Mouse (Mus musculus): ENCODE measurements around the gene Cdc6. TPM values are rescaled to one million over a fixed set of nuclear protein-coding genes. Genes with fewer than 3 reads are reported as not detected.

Gene Cdc6
- polyA plus RNA-seq, 1 experiment from 2014 or later: 34.7 TPM

GRCm38 (mm10) chr11:98877001-98877400, 30.6 kb upstream of the Cdc6 start:
- Histone ChIP-seq H3K36me3 (peaks cover 24% of the 10 kb centered on the region), H3K27ac (no peak overlapping the region), H3K27me3 (no peaks in the 10 kb centered on the region), H3K4me1 (peaks cover 14% of the 10 kb centered on the region), H3K9ac (no peak overlapping the region), H3K4me3 (no peak overlapping the region), H3K4me2 (replicated peaks) (no peak overlapping the region), H3K9me3 (no peaks in the 10 kb centered on the region)
- 87% methylated on average over 9 of the region's 9 CpGs for WGBS
- ATAC-seq (ENCODE audit: insufficient number of reproducible peaks, insufficient read depth, low FRiP score, low TSS enrichment): no peak

GRCm38 (mm10) chr11:98887703-98888102, 19.9 kb upstream of the Cdc6 start:
- H3K27ac ChIP-seq: no peak overlapping the region
- peaks cover 73% of the 10 kb centered on the region for H3K36me3 ChIP-seq
- WGBS: 95% methylated on average over 3 of the region's 3 CpGs
- H3K9me3 ChIP-seq: no peaks in the 10 kb centered on the region
- H3K4me2 ChIP-seq (replicated peaks): no peak overlapping the region
- no peak overlapping the region for H3K4me3 ChIP-seq
- peaks cover 13% of the 10 kb centered on the region; the same call in 1 of the 2 replicates for H3K4me1 ChIP-seq
- H3K27me3 ChIP-seq: no peaks in the 10 kb centered on the region
- no peak overlapping the region for H3K9ac ChIP-seq
- no peak for ATAC-seq (ENCODE audit: insufficient number of reproducible peaks, insufficient read depth, low FRiP score, low TSS enrichment)

GRCm38 (mm10) chr11:98889077-98889476, 18.5 kb upstream of the Cdc6 start:
- over 99% methylated on average over 4 of the region's 4 CpGs for WGBS
- Histone ChIP-seq H3K4me3 (no peak overlapping the region), H3K9me3 (no peaks in the 10 kb centered on the region), H3K27ac (no peak overlapping the region), H3K27me3 (no peaks in the 10 kb centered on the region), H3K4me1 (peaks cover 13% of the 10 kb centered on the region; the same call in 1 of the 2 replicates), H3K36me3 (peaks cover 87% of the 10 kb centered on the region), H3K9ac (no peak overlapping the region), H3K4me2 (replicated peaks) (no peak overlapping the region)
- ATAC-seq (ENCODE audit: insufficient number of reproducible peaks, insufficient read depth, low FRiP score, low TSS enrichment): no peak

- H3K4me3 ChIP-seq: no peak overlapping the region
- peaks cover 89% of the 10 kb centered on the region for H3K36me3 ChIP-seq
- no peak overlapping the region for H3K9ac ChIP-seq
- H3K27me3 ChIP-seq: no peaks in the 10 kb centered on the region
- no peak overlapping the region for H3K4me2 ChIP-seq (replicated peaks)
- H3K27ac ChIP-seq: no peak overlapping the region
- ATAC-seq (ENCODE audit: insufficient number of reproducible peaks, insufficient read depth, low FRiP score, low TSS enrichment): no peak
- peaks cover 13% of the 10 kb centered on the region; the same call in 1 of the 2 replicates for H3K4me1 ChIP-seq
- H3K9me3 ChIP-seq: no peaks in the 10 kb centered on the region
- WGBS: 90% methylated on average over 5 of the region's 5 CpGs
Measured at GRCm38 (mm10) chr11:98889977-98890376, 17.6 kb upstream of the Cdc6 start.

- H3K4me1 ChIP-seq: peaks cover 13% of the 10 kb centered on the region; the same call in 1 of the 2 replicates
- H3K4me2 ChIP-seq (replicated peaks): 0 out of 2 replicates have a peak overlapping the region, but pooled peaks have one; percentile 7
- H3K27ac ChIP-seq: peak overlapping the region; percentile 72; the same call in 1 of the 2 replicates
- H3K9ac ChIP-seq: no peak overlapping the region
- no peaks in the 10 kb centered on the region for H3K9me3 ChIP-seq
- 58% methylated on average over 5 of the region's 5 CpGs for WGBS
- no peak overlapping the region for H3K4me3 ChIP-seq
- no peak for ATAC-seq (ENCODE audit: insufficient number of reproducible peaks, insufficient read depth, low FRiP score, low TSS enrichment)
- peaks cover 86% of the 10 kb centered on the region for H3K36me3 ChIP-seq
- no peaks in the 10 kb centered on the region for H3K27me3 ChIP-seq
Measured at GRCm38 (mm10) chr11:98892426-98892825, 15.2 kb upstream of the Cdc6 start.

- H3K36me3 ChIP-seq: peaks cover 63% of the 10 kb centered on the region
- no peak overlapping the region for H3K9ac ChIP-seq
- H3K27ac ChIP-seq: no peak overlapping the region
- WGBS: 84% methylated on average over 12 of the region's 12 CpGs
- H3K4me1 ChIP-seq: peaks cover 14% of the 10 kb centered on the region
- no peaks in the 10 kb centered on the region for H3K9me3 ChIP-seq
- H3K27me3 ChIP-seq: no peaks in the 10 kb centered on the region
- no peak overlapping the region for H3K4me3 ChIP-seq
- no peak for ATAC-seq (ENCODE audit: insufficient number of reproducible peaks, insufficient read depth, low FRiP score, low TSS enrichment)
- no peak overlapping the region for H3K4me2 ChIP-seq (replicated peaks)
Measured at GRCm38 (mm10) chr11:98900529-98901125, 7.0 kb upstream of the Cdc6 start.

- Histone ChIP-seq H3K9ac (no peak overlapping the region; the same call in 1 of the 2 replicates), H3K27me3 (no peaks in the 10 kb centered on the region), H3K27ac (peak overlapping the region; percentile 68), H3K4me1 (peaks cover 17% of the 10 kb centered on the region), H3K4me3 (no peak overlapping the region), H3K9me3 (no peaks in the 10 kb centered on the region), H3K36me3 (peaks cover 46% of the 10 kb centered on the region), H3K4me2 (replicated peaks) (peak overlapping the region; percentile 5; the same call in 1 of the 2 replicates)
- 7% methylated on average over 10 of the region's 10 CpGs for WGBS
- ATAC-seq (ENCODE audit: insufficient number of reproducible peaks, insufficient read depth, low FRiP score, low TSS enrichment): no peak; the same call in 1 of the 2 replicates
Measured at GRCm38 (mm10) chr11:98902621-98903245, 4.9 kb upstream of the Cdc6 start.

GRCm38 (mm10) chr11:98904577-98904976, 3.0 kb upstream of the Cdc6 start:
- H3K27ac ChIP-seq: peak overlapping the region; percentile 7; the same call in 1 of the 2 replicates
- ATAC-seq (ENCODE audit: insufficient number of reproducible peaks, insufficient read depth, low FRiP score, low TSS enrichment): no peak
- H3K9me3 ChIP-seq: no peaks in the 10 kb centered on the region
- no peaks in the 10 kb centered on the region for H3K27me3 ChIP-seq
- H3K9ac ChIP-seq: no peak overlapping the region
- no peak overlapping the region for H3K4me3 ChIP-seq
- 90% methylated on average over 2 of the region's 2 CpGs for WGBS
- H3K4me1 ChIP-seq: peaks cover 32% of the 10 kb centered on the region
- no peak overlapping the region for H3K4me2 ChIP-seq (replicated peaks)
- peaks cover 33% of the 10 kb centered on the region for H3K36me3 ChIP-seq

- Histone ChIP-seq H3K9me3 (no peaks in the 10 kb centered on the region), H3K9ac (no peak overlapping the region), H3K36me3 (peaks cover 29% of the 10 kb centered on the region), H3K27ac (no peak overlapping the region), H3K27me3 (no peaks in the 10 kb centered on the region), H3K4me1 (peaks cover 36% of the 10 kb centered on the region), H3K4me3 (no peak overlapping the region), H3K4me2 (replicated peaks) (no peak overlapping the region)
- WGBS: 76% methylated on average over 7 of the region's 7 CpGs
- ATAC-seq (ENCODE audit: insufficient number of reproducible peaks, insufficient read depth, low FRiP score, low TSS enrichment): no peak
Measured at GRCm38 (mm10) chr11:98905033-98905432, 2.6 kb upstream of the Cdc6 start.

GRCm38 (mm10) chr11:98905583-98905982, 2.0 kb upstream of the Cdc6 start:
- no peak overlapping the region for H3K4me2 ChIP-seq (replicated peaks)
- 86% methylated on average over 4 of the region's 4 CpGs for WGBS
- ATAC-seq (ENCODE audit: insufficient number of reproducible peaks, insufficient read depth, low FRiP score, low TSS enrichment): no peak
- H3K4me1 ChIP-seq: peaks cover 39% of the 10 kb centered on the region
- 0 out of 2 replicates have a peak overlapping the region, but pooled peaks have one; percentile 13 for H3K27ac ChIP-seq
- H3K9ac ChIP-seq: no peak overlapping the region
- no peaks in the 10 kb centered on the region for H3K27me3 ChIP-seq
- no peak overlapping the region for H3K4me3 ChIP-seq
- peaks cover 29% of the 10 kb centered on the region for H3K36me3 ChIP-seq
- no peaks in the 10 kb centered on the region for H3K9me3 ChIP-seq

- no peak for ATAC-seq (ENCODE audit: insufficient number of reproducible peaks, insufficient read depth, low FRiP score, low TSS enrichment)
- Histone ChIP-seq H3K27ac (0 out of 2 replicates have a peak overlapping the region, but pooled peaks have one; percentile 23), H3K36me3 (peaks cover 23% of the 10 kb centered on the region), H3K9me3 (no peaks in the 10 kb centered on the region), H3K4me2 (replicated peaks) (peak overlapping the region; percentile 98), H3K4me1 (peaks cover 39% of the 10 kb centered on the region), H3K9ac (no peak overlapping the region), H3K4me3 (0 out of 2 replicates have a peak overlapping the region, but pooled peaks have one; percentile 14), H3K27me3 (no peaks in the 10 kb centered on the region)
- 58% methylated on average over 5 of the region's 5 CpGs for WGBS
Measured at GRCm38 (mm10) chr11:98907063-98907436, 551 bp upstream of the Cdc6 start.

GRCm38 (mm10) chr11:98909654-98910053, 2.1 kb downstream of the Cdc6 start:
- Histone ChIP-seq H3K4me3 (peak overlapping the region; percentile 4; the same call in 1 of the 2 replicates), H3K9ac (peak overlapping the region; percentile 42; the same call in 1 of the 2 replicates), H3K9me3 (no peaks in the 10 kb centered on the region), H3K27ac (no peak overlapping the region), H3K4me2 (replicated peaks) (peak overlapping the region; percentile 98), H3K27me3 (no peaks in the 10 kb centered on the region), H3K36me3 (peaks cover 40% of the 10 kb centered on the region), H3K4me1 (peaks cover 25% of the 10 kb centered on the region)
- ATAC-seq (ENCODE audit: insufficient number of reproducible peaks, insufficient read depth, low FRiP score, low TSS enrichment): no peak
- 54% methylated on average over 6 of the region's 6 CpGs for WGBS
